Mouse (Mus musculus): ENCODE data around the gene Sart1.
"Not testable (repeated sequence)": the region's sequence is repeated elsewhere in the genome, so short reads cannot be mapped to it uniquely, and the experiment has no call there.

The Sart1 gene

GRCm38 (mm10) chr19:5370932-5371331, 17.6 kb downstream of the Sart1 start:
- DNase-seq (ENCODE audit: low read depth, low spot score) = no peak

GRCm38 (mm10) chr19:5367455-5367854, 21.0 kb downstream of the Sart1 start:
- DNase-seq (ENCODE audit: low read depth, low spot score) = no peak

GRCm38 (mm10) chr19:5367053-5367359, 21.5 kb downstream of the Sart1 start, which contains the start of gene Banf1:
Gene Banf1 (minus strand): TSS chr19:5367168.
- DNase-seq (ENCODE audit: low read depth, low spot score) = no peak

- DNase-seq (ENCODE audit: low read depth, low spot score) = peak; percentile 98
Observed at GRCm38 (mm10) chr19:5366175-5367052, 22.1 kb downstream of the Sart1 start, which contains the start of gene Eif1ad. Gene Eif1ad (plus strand): TSS chr19:5366741.

- no peak for DNase-seq (ENCODE audit: low read depth, low spot score)
Observed at GRCm38 (mm10) chr19:5365751-5366150, 22.8 kb downstream of the Sart1 start.

- DNase-seq (ENCODE audit: low read depth, low spot score) = no peak
Observed at GRCm38 (mm10) chr19:5364124-5364523, 24.4 kb downstream of the Sart1 start.

- DNase-seq (ENCODE audit: low read depth, low spot score) = no peak
Observed at GRCm38 (mm10) chr19:5362186-5362585, 26.3 kb downstream of the Sart1 start.

GRCm38 (mm10) chr19:5356080-5356479, 32.4 kb downstream of the Sart1 start:
- DNase-seq (ENCODE audit: low read depth, low spot score) = no peak

- no peak for DNase-seq (ENCODE audit: low read depth, low spot score)
Observed at GRCm38 (mm10) chr19:5353609-5354008, 34.9 kb downstream of the Sart1 start.

- DNase-seq (ENCODE audit: low read depth, low spot score) = not testable (repeated sequence)
Observed at GRCm38 (mm10) chr19:5349502-5349873, 39.0 kb downstream of the Sart1 start, which contains the start of gene Cst6. Gene Cst6 (minus strand): TSS chr19:5349574.

GRCm38 (mm10) chr19:5348526-5349501, 39.7 kb downstream of the Sart1 start:
- no peak for DNase-seq (ENCODE audit: low read depth, low spot score)

- DNase-seq (ENCODE audit: low read depth, low spot score) = no peak
Observed at GRCm38 (mm10) chr19:5348064-5348463, 40.4 kb downstream of the Sart1 start.

GRCm38 (mm10) chr19:5345297-5346131, 43.0 kb downstream of the Sart1 start:
- no peak for DNase-seq (ENCODE audit: low read depth, low spot score)

- no peak for DNase-seq (ENCODE audit: low read depth, low spot score)
Observed at GRCm38 (mm10) chr19:5341360-5341759, 47.1 kb downstream of the Sart1 start.

GRCm38 (mm10) chr19:5337975-5338374, 50.5 kb downstream of the Sart1 start:
- peak; percentile 53 for DNase-seq (ENCODE audit: low read depth, low spot score)

- DNase-seq (ENCODE audit: low read depth, low spot score) = no peak
Observed at GRCm38 (mm10) chr19:5335441-5335840, 53.1 kb downstream of the Sart1 start, which contains the start of gene Catsper1. Gene Catsper1 (plus strand): TSS chr19:5335741.

GRCm38 (mm10) chr19:5334741-5335140, 53.8 kb downstream of the Sart1 start:
- no peak for DNase-seq (ENCODE audit: low read depth, low spot score)

GRCm38 (mm10) chr19:5327970-5328369, 60.5 kb downstream of the Sart1 start:
- DNase-seq (ENCODE audit: low read depth, low spot score) = no peak

Data from retina, adult 2 months (tissue).